Mouse (Mus musculus): ENCODE data around the gene Shank3.
A peak's percentile ranks its signal among the peaks of the same experiment; 100 is the strongest.

Shank3 gene

DNA sequence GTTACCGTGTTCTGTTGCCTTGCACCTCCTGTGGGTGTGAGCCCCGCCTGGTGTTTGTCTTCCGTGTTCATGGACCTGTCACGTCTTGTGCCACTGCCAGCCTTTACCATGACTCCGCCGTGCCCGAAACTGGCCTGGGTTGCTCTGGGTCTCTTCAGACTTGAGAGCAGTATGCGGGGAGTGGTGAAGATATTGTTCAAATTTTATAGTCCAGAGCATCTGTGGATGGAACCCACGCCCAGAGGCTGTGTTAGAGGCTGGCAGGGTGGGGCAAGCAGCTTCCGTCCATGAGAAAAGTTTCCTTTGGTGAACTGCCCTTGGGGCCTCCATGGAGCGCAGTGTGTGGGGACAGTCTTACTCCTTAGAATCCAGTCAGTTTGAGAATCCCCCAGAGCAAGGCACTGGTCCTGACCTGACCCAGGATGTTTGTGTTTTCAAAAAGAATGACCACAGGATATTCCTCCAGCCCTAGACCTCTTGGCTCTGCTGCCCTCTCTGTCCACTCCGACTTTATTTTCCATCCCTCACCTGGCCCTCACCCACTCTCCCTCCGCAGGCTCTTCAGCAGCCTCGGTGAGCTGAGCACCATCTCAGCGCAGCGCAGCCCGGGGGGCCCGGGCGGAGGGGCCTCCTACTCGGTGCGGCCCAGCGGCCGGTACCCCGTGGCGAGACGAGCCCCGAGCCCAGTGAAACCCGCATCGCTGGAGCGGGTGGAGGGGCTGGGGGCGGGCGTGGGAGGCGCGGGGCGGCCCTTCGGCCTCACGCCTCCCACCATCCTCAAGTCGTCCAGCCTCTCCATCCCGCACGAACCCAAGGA is 58.0 kb downstream of the Shank3 start:
- DNase-seq (ENCODE audit: low spot score): no peak

DNA sequence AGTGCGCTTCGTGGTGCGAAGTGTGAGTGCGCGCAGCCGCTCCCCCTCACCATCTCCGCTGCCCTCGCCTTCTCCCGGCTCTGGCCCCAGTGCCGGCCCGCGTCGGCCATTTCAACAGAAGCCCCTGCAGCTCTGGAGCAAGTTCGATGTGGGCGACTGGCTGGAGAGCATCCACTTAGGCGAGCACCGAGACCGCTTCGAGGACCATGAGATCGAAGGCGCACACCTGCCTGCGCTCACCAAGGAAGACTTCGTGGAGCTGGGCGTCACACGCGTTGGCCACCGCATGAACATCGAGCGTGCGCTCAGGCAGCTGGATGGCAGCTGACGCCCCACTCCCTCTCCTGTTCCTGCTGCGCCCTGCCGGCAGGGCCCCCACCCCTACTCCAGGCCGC is 58.6 kb downstream of the Shank3 start:
- DNase-seq (ENCODE audit: low spot score): no peak

DNA sequence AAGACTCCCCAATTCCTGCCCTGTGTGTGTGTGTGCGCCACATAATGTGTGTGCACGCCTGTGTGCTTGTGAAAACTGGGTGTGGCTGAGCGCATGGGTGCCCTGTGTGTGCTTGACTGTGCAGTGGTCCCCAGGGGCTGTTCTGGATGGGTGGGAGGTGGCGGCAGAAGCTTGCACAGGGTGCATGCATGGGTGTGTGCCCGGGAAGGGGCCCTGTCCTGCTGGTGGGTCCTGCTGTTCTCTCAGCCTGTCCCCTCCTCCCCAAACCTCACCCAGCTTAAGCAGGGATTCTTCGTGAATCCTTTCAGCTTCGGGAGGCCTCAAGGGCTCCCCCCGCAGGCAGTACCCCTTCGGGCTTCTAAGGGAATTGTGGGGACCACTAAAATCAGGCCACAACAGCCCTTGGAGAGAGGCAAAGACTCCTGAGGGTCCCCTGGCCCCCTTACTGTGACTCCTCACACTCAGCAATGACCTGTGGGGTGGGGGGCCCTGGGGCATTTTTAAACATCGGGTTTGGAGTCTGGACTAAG is 59.8 kb downstream of the Shank3 start:
- no peak for DNase-seq (ENCODE audit: low spot score)

DNA sequence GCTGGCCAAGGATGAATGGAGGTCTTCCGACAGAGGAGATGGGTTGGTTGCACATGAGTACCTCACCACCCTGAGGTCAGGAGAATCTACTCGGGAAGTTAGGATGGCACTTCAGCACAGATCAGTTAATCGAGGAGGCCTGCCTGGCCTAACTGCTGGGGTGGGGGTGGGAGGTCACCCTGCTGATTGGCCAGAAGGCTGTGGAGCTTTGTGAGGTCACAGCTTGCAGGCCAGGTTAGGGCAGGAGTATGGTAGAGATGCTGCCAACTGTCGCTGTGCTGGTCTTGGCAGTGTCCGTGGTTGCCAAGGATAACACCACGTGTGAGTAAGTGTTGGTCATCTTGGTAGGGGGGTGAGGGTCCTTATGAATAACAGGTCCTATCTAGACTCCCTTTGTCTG is 68.7 kb downstream of the Shank3 start, which contains the start of gene Acr:
Acr (plus strand) TSS at position 213 of the 400 bp plus-strand sequence.
- DNase-seq (ENCODE audit: low spot score): no peak

DNA sequence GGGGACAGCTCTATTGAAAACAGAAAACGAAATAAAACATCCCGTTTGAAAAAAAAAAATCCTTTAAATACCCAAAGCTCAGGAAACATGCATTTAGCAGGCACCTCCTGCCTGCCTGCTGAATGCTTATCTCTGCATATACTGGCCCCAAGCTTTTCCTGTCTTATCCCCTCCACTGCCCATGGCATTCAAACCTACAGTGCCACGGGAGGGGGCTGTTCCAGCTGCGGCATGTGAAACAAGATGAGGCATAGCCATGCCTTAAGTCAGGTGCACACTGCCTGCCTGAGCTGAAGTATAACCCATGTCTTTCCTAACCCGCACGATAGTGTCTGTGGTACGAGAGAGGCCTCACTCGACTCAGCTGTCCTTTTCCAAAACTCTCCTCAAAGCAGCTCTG is 72.7 kb downstream of the Shank3 start:
- DNase-seq (ENCODE audit: low spot score): no peak

DNA sequence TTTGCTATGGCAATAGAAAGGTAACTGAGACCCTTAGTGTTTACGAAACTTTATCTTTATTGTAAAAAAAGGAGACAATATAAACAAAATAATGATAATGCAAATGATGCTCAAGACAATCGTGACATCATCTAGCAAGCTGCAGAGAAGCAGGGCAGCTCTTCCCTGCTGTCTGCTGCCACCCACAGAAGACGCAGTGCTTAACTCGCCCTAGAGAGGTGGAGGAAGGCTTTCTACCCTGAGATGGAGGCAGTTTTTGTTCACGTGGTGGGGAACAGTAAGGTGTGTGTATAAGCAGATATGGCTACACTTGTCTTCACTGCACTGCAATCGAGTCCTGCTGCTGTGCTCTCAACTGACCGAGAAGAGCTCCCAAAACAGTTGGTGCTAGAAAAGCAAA is 83.1 kb downstream of the Shank3 start:
- no peak for DNase-seq (ENCODE audit: low spot score)

DNA sequence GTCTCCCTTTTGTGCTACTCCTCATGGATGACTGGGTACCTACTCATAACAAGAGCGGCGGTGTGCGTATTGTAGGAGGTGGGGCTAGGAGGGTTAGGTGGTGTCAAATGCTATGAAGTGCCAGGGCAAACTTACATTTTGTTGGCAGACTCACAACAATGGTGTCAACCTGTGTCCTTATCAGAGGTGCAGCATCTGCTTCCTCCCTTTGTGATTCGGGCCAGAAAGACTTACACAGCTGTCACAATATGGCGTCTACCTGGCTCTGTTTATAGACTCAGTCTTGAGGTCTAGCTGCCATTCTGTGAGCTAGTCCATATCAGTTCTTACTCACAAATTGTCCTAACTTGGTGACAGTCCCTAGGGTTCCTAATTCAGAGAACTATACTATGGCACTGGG is 85.7 kb downstream of the Shank3 start:
- DNase-seq (ENCODE audit: low spot score): no peak

DNA sequence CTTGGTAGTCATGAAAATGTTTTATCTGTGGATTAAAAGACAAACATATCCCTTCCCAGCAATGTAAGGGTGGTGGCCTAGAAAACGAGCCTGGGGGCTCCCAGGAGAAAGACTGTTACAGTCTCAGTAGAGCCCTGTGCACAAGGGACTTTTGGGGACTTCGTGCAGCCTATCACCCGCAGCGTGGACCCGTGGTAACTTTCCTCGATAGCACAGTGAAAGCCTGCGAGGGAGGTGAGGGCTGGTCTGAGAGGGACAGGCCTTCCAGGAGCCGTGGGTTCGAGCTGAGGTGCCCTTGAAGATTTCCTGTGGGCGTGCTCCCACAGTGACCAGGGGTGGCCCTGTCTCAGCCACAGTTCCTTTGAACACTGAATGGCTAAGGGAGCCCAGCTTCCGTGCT is 86.2 kb downstream of the Shank3 start:
- no peak for DNase-seq (ENCODE audit: low spot score)

DNA sequence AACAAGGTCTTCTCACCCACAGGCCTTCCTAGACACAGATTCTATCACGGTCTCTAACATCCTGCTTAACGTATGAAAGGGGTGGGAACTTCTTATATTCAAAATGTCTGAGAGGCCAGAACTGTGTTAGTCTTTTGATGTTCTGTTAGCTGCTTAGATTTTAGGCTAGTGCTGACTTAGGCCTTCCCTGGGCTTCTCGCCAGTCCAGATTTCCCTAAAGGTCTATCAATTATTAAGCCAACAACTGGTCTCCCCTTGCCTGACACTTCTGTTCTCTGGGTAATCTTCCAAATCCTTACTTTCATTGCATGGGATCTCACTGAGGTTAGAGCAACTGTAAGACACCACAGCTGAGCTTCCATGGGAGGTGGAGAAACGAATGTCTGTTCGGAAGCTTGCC is 89.7 kb downstream of the Shank3 start:
- DNase-seq (ENCODE audit: low spot score): no peak

DNA sequence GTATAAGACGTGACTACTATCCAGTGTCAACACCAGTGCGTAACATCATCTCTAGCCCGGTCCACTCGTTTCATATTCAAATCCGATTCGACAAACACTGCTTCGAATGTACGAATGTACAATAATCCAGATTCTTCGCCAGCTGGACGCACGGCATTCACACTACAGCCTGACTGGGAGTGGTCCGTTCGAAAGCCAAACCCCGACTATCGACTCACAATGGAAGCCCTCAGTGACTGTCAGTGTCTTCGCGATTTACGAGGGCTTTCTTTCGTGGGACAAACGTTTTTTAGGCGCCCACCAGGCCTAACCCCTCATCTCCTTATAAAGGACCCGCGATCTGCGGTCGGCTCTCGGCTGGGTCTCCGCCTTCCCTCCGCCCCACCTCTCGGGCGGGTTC is 91.9 kb downstream of the Shank3 start:
- no peak for DNase-seq (ENCODE audit: low spot score)

DNA sequence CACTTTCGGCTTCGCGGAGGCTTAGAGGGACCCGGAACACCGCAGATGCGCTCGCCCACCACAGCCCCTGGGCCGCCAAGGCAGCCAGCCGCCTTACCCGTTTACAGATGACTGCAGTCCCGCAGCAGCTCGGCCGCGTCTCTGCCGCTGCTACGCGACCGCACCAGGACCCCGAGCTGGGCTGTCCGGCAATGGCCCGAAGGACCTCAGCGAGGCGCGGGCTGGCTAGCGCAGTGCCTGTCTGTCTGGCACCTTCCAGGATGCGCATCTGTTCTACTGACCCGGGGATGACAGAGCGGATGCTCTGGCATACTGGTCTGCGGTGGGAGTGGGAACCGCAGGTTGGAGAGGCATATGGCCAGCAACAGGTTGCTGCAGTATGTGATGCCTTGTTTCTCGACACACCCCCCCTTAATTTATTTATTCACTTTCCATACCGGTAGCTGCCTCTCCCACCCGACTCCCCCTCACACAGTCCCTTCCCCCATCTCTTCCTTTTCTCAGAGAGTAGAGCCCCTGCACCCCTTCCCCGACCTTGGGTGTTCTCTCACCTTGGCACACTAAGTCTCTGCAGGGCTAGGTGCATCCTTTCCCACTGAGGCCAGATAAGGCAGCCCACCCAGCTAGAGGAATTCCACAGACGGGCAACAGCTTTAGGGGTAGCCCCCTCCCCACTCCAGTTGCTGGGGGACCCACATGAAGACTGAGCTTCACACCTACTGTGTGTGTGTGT is 92.5 kb downstream of the Shank3 start, which contains the start of gene Rabl2:
Rabl2 (minus strand) TSS at position 201 of the 733 bp plus-strand sequence.
- DNase-seq (ENCODE audit: low spot score): peak; percentile 56

DNA sequence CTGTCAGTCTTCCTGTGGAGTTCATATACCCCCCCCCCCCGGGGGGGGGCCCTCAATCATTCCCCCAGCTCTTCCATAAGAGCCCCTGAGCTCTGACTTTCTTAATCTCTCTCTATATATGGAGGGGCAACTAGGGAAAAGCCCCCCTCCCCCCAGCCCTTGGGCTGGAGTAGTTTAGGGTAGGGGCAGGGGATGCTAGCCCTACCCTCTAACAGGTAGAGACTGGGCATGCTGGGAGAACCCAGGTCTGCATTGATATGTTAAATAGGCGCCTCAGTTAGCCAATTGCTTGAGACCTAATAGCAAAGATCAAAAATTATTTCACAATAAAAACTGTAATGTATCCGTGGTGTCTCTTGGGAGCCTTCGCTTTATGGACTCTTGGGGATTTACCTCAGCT is 93.1 kb downstream of the Shank3 start:
- DNase-seq (ENCODE audit: low spot score): no peak

DNA sequence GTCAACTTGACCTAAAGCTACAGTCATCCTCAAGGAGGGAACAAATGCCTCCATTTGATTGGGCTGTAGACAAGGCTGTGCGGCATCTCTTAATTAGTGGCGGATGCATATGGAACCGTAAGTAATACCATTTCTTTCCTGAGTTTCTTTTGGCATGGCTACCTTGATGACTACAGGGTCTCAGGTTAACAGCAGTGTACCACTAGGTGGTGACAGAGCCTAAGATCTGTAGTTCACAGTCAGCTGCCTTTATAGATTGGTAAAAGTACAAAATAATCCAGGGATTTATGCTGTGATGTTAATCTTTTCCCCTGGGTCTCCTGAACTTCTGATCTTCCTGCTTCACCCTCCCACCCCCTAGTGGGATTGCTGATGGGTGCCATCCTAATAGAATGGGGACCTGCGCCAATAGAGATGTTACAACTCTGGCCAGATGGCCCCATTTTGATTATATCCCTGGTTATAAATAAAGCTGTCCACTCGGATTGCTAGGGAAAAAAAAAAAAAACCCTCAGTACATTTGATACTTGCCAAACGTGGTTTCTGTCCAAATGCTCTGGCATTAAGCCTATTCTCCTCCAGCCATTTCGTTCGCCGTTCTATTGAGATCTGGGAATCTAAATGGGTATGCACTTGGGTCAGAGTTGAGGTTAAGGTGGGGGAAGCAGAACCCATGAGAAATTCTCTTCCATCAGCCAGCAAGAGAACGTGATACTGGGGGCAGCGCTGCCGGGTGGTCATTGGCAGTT is 106.6 kb downstream of the Shank3 start:
- DNase-seq (ENCODE audit: low spot score): no peak

DNA sequence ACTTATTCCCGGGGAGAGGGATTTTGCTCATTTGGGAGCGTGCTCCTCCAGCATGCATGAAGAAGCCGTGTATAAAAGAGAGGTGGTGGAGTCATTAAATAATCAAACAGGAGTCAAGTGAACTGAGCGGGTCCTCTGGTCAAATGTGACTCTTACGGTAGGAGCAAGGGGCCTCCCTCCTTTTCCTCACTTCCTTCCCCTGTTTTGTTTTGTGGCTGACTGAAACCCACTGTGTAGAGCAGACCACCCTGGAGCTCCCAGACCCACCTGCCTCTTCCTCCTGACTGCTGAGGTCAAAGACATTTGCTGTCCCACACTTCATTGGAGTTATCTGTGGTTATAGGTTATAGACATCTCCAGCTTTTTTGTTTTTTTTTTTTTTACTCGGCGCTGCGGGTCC is 108.1 kb downstream of the Shank3 start:
- no peak for DNase-seq (ENCODE audit: low spot score)

DNA sequence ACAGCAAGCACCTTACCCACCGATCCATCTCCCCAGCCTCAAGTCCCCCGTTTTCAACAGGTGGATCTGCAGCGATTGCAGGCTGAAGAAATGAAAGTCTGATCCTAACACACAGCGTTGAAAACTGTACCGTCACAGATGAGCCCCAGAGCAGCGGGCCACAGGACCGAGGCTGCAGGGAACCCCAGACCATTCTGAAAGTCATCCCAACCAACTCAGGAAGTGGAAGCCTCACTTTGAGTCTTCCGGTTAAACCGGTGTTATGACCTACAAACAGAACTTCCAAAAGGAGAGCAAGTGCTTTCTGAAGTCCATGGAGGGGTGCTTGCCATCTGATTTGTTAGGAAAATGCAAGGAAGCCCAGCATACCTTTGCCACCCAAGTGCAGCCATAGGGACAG is 108.5 kb downstream of the Shank3 start:
- DNase-seq (ENCODE audit: low spot score): no peak

Data from spleen, adult 12 weeks (tissue).